Mouse (Mus musculus): ENCODE results near the gene Sez6l. TPM values are rescaled to one million over a fixed set of nuclear protein-coding genes. Genes with fewer than 3 reads are reported as not detected.

The Sez6l gene
- total and polyA plus RNA-seq, 2 experiments from 2014 or later, result 43.5 to 80.1 TPM

- Histone ChIP-seq H3K9me3 (ENCODE audit: low read length) (no peaks in the 10 kb centered on the region), H3K27ac (no peak within 1 kb of the TSS), H3K36me3 (ENCODE audit: insufficient read depth, low read length) (peaks cover 4% of the 10 kb centered on the region; the same call in 1 of the 2 replicates), H3K4me3 (ENCODE audit: low read length) (no peak within 1 kb of the TSS), H3K4me2 (ENCODE audit: low read depth, low read length) (no peak within 1 kb of the TSS), H3K27me3 (ENCODE audit: insufficient read depth, low read length) (no peaks in the 10 kb centered on the region), H3K4me1 (ENCODE audit: insufficient read depth, low read length) (no peaks in the 10 kb centered on the region), H3K9ac (replicated peaks; ENCODE audit: low read length) (no peak within 1 kb of the TSS)
- ATAC-seq (no peak), DNase-seq (ENCODE audit: low spot score) (no peak)
- TF ChIP-seq CTCF (IDR thresholded peaks at IDR 0.05; ENCODE audit: low read depth), result no peak
- 75% methylated on average over 18 of the region's 18 CpGs for WGBS
These were observed 128.1 kb downstream of the Sez6l start, which contains the start of gene Gm6588 for GRCm38 (mm10) chr5:112448747-112449440. Gene Gm6588 (plus strand): TSS chr5:112449426.

GRCm38 (mm10) chr5:112438535-112438934, 138.4 kb downstream of the Sez6l start:
- Histone ChIP-seq H3K9me3 (ENCODE audit: low read length) (no peaks in the 10 kb centered on the region), H3K4me2 (ENCODE audit: low read depth, low read length) (no peak overlapping the region), H3K4me1 (ENCODE audit: insufficient read depth, low read length) (no peaks in the 10 kb centered on the region), H3K9ac (replicated peaks; ENCODE audit: low read length) (no peak overlapping the region), H3K4me3 (ENCODE audit: low read length) (no peak overlapping the region), H3K36me3 (ENCODE audit: insufficient read depth, low read length) (no peaks in the 10 kb centered on the region; the same call in 1 of the 2 replicates), H3K27ac (no peak overlapping the region), H3K27me3 (ENCODE audit: insufficient read depth, low read length) (no peaks in the 10 kb centered on the region)
- ATAC-seq (no peak), DNase-seq (ENCODE audit: low spot score) (no peak)
- WGBS, result 45% methylated on average over 10 of the region's 10 CpGs
- TF ChIP-seq CTCF (IDR thresholded peaks at IDR 0.05; ENCODE audit: low read depth), result no peak

GRCm38 (mm10) chr5:112433004-112433403, 144.0 kb downstream of the Sez6l start:
- no peak overlapping the region for H3K4me3 ChIP-seq (ENCODE audit: low read length)
- no peaks in the 10 kb centered on the region for H3K9me3 ChIP-seq (ENCODE audit: low read length)
- DNase-seq (ENCODE audit: low spot score) (peak; percentile 85), ATAC-seq (peak; percentile 38)
- peak; percentile 95 for TF ChIP-seq CTCF (IDR thresholded peaks at IDR 0.05; ENCODE audit: low read depth)
- no peak overlapping the region for H3K4me2 ChIP-seq (ENCODE audit: low read depth, low read length)
- H3K36me3 ChIP-seq (ENCODE audit: insufficient read depth, low read length), result no peaks in the 10 kb centered on the region; the same call in none of the 2 replicates
- no peaks in the 10 kb centered on the region for H3K4me1 ChIP-seq (ENCODE audit: insufficient read depth, low read length)
- WGBS, result under 1% methylated on average over 8 of the region's 8 CpGs
- 0 out of 2 replicates have a peak overlapping the region, but pooled peaks have one; percentile 23 for H3K9ac ChIP-seq (replicated peaks; ENCODE audit: low read length)
- H3K27ac ChIP-seq, result no peak overlapping the region
- H3K27me3 ChIP-seq (ENCODE audit: insufficient read depth, low read length), result no peaks in the 10 kb centered on the region

- no peak for TF ChIP-seq CTCF (IDR thresholded peaks at IDR 0.05; ENCODE audit: low read depth)
- Histone ChIP-seq H3K4me2 (ENCODE audit: low read depth, low read length) (no peak overlapping the region), H3K36me3 (ENCODE audit: insufficient read depth, low read length) (no peaks in the 10 kb centered on the region; the same call in none of the 2 replicates), H3K27ac (no peak overlapping the region), H3K27me3 (ENCODE audit: insufficient read depth, low read length) (no peaks in the 10 kb centered on the region), H3K4me1 (ENCODE audit: insufficient read depth, low read length) (no peaks in the 10 kb centered on the region), H3K9ac (replicated peaks; ENCODE audit: low read length) (no peak overlapping the region), H3K9me3 (ENCODE audit: low read length) (no peaks in the 10 kb centered on the region), H3K4me3 (ENCODE audit: low read length) (no peak overlapping the region)
- ATAC-seq, result no peak
- no peak for DNase-seq (ENCODE audit: low spot score)
- WGBS, result 67% methylated on average over 5 of the region's 5 CpGs
These were observed 145.0 kb downstream of the Sez6l start for GRCm38 (mm10) chr5:112432033-112432432.

- Histone ChIP-seq H3K27ac (no peak overlapping the region), H3K4me2 (ENCODE audit: low read depth, low read length) (no peak overlapping the region), H3K9ac (replicated peaks; ENCODE audit: low read length) (no peak overlapping the region), H3K27me3 (ENCODE audit: insufficient read depth, low read length) (no peaks in the 10 kb centered on the region), H3K9me3 (ENCODE audit: low read length) (no peaks in the 10 kb centered on the region), H3K4me3 (ENCODE audit: low read length) (no peak overlapping the region), H3K4me1 (ENCODE audit: insufficient read depth, low read length) (no peaks in the 10 kb centered on the region), H3K36me3 (ENCODE audit: insufficient read depth, low read length) (peaks cover 4% of the 10 kb centered on the region; the same call in 1 of the 2 replicates)
- no peak for TF ChIP-seq CTCF (IDR thresholded peaks at IDR 0.05; ENCODE audit: low read depth)
- WGBS, result 40% methylated on average over 14 of the region's 14 CpGs
- ATAC-seq (no peak), DNase-seq (ENCODE audit: low spot score) (no peak)
These were observed 145.7 kb downstream of the Sez6l start for GRCm38 (mm10) chr5:112431120-112431775.

GRCm38 (mm10) chr5:112428944-112429343, 148.0 kb downstream of the Sez6l start:
- peak; percentile 70 for ATAC-seq
- H3K36me3 ChIP-seq (ENCODE audit: insufficient read depth, low read length), result peaks cover 12% of the 10 kb centered on the region
- no peaks in the 10 kb centered on the region for H3K4me1 ChIP-seq (ENCODE audit: insufficient read depth, low read length)
- 9% methylated on average over 19 of the region's 19 CpGs for WGBS
- no peaks in the 10 kb centered on the region for H3K9me3 ChIP-seq (ENCODE audit: low read length)
- no peaks in the 10 kb centered on the region for H3K27me3 ChIP-seq (ENCODE audit: insufficient read depth, low read length)
- peak overlapping the region; percentile 11; the same call in 1 of the 2 replicates for H3K4me2 ChIP-seq (ENCODE audit: low read depth, low read length)
- H3K9ac ChIP-seq (replicated peaks; ENCODE audit: low read length), result peak overlapping the region; percentile 1; the same call in 1 of the 2 replicates
- H3K4me3 ChIP-seq (ENCODE audit: low read length), result no peak overlapping the region
- H3K27ac ChIP-seq, result peak overlapping the region; percentile 27; the same call in 1 of the 2 replicates
- peak; percentile 92 for TF ChIP-seq CTCF (IDR thresholded peaks at IDR 0.05; ENCODE audit: low read depth)
- peak; percentile 91 for DNase-seq (ENCODE audit: low spot score)
